Mouse (Mus musculus): Measurements from ENCODE around the gene Dgki. TPM values are rescaled to one million over a fixed set of nuclear protein-coding genes. Genes with fewer than 3 reads are reported as not detected.

Gene Dgki
- total and polyA plus RNA-seq, 3 experiments: 0.05 TPM; not detected in 2

- Histone ChIP-seq H3K36me3 (replicated peaks) (no peaks in the 10 kb centered on the region), H3K27me3 (ENCODE audit: insufficient read depth, low read length) (no peaks in the 10 kb centered on the region), H3K9me3 (replicated peaks) (no peaks in the 10 kb centered on the region), H3K4me3 (ENCODE audit: low read depth, low read length) (no peak overlapping the region), H3K4me1 (ENCODE audit: insufficient read depth, low read depth, low read length) (no peaks in the 10 kb centered on the region)
- TF ChIP-seq CTCF (IDR thresholded peaks at IDR 0.05; ENCODE audit: low read depth, low read length) (no peak), GATA1 (IDR thresholded peaks at IDR 0.05; ENCODE audit: borderline replicate concordance, low read length) (no peak), TAL1 (conservative IDR thresholded peaks at IDR 0.05; ENCODE audit: low read depth, low read length) (no peak), POLR2AphosphoS5 (IDR thresholded peaks at IDR 0.05; ENCODE audit: insufficient replicate concordance, low read depth, low read length) (no peak), GATA2 (IDR thresholded peaks at IDR 0.05; ENCODE audit: borderline replicate concordance, low read depth, low read length) (no peak)
- no peak for ATAC-seq (ENCODE audit: extremely low read depth, insufficient number of reproducible peaks, low FRiP score, poor library complexity, severe bottlenecking)
- no peak for DNase-seq (ENCODE audit: low spot score)
Observed at GRCm38 (mm10) chr6:36819784-36820050, 480.3 kb downstream of the Dgki start.

DNA sequence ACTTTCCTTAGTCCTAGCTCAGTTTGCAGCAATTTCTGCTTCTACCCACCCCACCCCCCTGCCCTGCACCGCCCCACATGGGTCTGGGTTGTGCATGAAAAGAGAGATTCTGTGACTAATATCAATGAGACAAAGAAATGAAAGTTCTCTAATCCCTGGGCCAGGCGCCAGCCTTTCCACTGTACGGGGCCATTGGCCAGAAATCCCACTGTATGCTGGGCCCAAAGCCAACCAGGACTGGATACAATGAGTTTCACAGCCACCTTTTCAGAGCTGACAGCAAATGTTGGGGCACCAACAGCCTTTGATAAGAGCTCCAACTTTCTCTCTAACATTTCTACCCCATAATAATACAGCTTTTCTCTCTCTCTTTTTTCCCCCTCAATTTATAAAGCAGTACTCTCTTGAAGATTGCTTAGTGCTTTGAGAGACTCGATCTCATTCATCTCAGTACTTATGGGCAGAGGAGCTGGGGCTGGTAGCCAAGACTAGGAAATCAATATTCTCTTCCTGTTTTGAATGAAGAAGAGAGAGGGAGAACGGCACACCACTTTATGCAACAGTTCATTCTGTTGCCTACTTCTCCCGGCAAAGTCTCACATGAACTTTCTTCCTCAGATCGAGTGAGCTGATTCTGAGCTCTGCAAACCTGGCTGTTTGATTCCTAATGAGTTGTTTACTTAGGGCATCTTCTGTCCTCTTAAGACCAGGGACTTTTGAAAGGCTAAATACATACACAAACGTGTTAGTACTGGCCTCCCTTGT, 480.8 kb downstream of the Dgki start:
- Histone ChIP-seq H3K9me3 (replicated peaks) (no peaks in the 10 kb centered on the region), H3K4me1 (ENCODE audit: insufficient read depth, low read depth, low read length) (no peaks in the 10 kb centered on the region), H3K36me3 (replicated peaks) (no peaks in the 10 kb centered on the region), H3K4me3 (ENCODE audit: low read depth, low read length) (no peak overlapping the region), H3K27me3 (ENCODE audit: insufficient read depth, low read length) (no peaks in the 10 kb centered on the region)
- ATAC-seq (ENCODE audit: extremely low read depth, insufficient number of reproducible peaks, low FRiP score, poor library complexity, severe bottlenecking) (no peak), DNase-seq (ENCODE audit: low spot score) (no peak)
- TF ChIP-seq GATA2 (IDR thresholded peaks at IDR 0.05; ENCODE audit: borderline replicate concordance, low read depth, low read length): no peak
- no peak for TF ChIP-seq TAL1 (conservative IDR thresholded peaks at IDR 0.05; ENCODE audit: low read depth, low read length)
- TF ChIP-seq POLR2AphosphoS5 (IDR thresholded peaks at IDR 0.05; ENCODE audit: insufficient replicate concordance, low read depth, low read length): no peak
- no peak for TF ChIP-seq GATA1 (IDR thresholded peaks at IDR 0.05; ENCODE audit: borderline replicate concordance, low read length)
- TF ChIP-seq CTCF (IDR thresholded peaks at IDR 0.05; ENCODE audit: low read depth, low read length): no peak

DNA sequence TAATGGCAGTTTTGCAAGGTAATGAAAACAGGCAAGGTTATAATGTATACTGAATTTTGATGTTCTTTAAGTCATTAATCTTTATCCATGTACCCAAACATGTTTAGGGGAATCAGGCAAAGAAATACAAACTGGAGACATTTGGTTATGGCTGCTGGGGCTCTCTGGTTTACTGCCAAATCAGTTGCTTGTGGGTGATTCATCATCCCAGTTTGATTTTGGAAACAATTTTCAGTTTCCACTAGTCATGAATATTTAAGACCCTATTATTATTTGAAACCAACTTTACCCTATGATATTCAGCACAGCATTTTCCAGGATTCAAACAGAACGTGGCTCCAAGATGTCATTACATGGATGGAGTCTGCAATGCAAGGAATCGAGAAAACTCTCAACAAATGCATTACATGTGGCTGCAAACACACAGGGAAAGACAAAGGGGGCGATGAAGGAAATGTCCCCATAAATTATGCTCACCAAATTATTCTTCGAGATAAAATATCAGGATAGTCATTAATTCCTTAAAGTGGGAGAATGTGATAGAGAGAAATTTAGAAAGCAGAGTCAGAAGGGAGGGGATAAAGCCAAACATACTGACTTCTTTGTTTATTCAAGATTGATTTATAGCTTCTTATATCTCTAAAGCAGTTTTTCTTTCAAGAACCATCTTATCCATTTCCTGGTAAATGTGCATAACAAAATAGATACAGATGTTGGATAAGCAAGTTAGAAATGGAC, 481.5 kb downstream of the Dgki start:
- ATAC-seq (ENCODE audit: extremely low read depth, insufficient number of reproducible peaks, low FRiP score, poor library complexity, severe bottlenecking) (no peak), DNase-seq (ENCODE audit: low spot score) (no peak)
- TF ChIP-seq TAL1 (conservative IDR thresholded peaks at IDR 0.05; ENCODE audit: low read depth, low read length): no peak
- TF ChIP-seq POLR2AphosphoS5 (IDR thresholded peaks at IDR 0.05; ENCODE audit: insufficient replicate concordance, low read depth, low read length): no peak
- TF ChIP-seq GATA2 (IDR thresholded peaks at IDR 0.05; ENCODE audit: borderline replicate concordance, low read depth, low read length): no peak
- no peak for TF ChIP-seq CTCF (IDR thresholded peaks at IDR 0.05; ENCODE audit: low read depth, low read length)
- no peak for TF ChIP-seq GATA1 (IDR thresholded peaks at IDR 0.05; ENCODE audit: borderline replicate concordance, low read length)
- Histone ChIP-seq H3K9me3 (replicated peaks) (no peaks in the 10 kb centered on the region), H3K4me1 (ENCODE audit: insufficient read depth, low read depth, low read length) (no peaks in the 10 kb centered on the region), H3K27me3 (ENCODE audit: insufficient read depth, low read length) (no peaks in the 10 kb centered on the region), H3K4me3 (ENCODE audit: low read depth, low read length) (no peak overlapping the region), H3K36me3 (replicated peaks) (no peaks in the 10 kb centered on the region)

GRCm38 (mm10) chr6:36816666-36817065, 483.3 kb downstream of the Dgki start:
- DNase-seq (ENCODE audit: low spot score) (no peak), ATAC-seq (ENCODE audit: extremely low read depth, insufficient number of reproducible peaks, low FRiP score, poor library complexity, severe bottlenecking) (no peak)
- Histone ChIP-seq H3K4me1 (ENCODE audit: insufficient read depth, low read depth, low read length) (no peaks in the 10 kb centered on the region), H3K27me3 (ENCODE audit: insufficient read depth, low read length) (no peaks in the 10 kb centered on the region), H3K36me3 (replicated peaks) (no peaks in the 10 kb centered on the region), H3K4me3 (ENCODE audit: low read depth, low read length) (no peak overlapping the region), H3K9me3 (replicated peaks) (no peaks in the 10 kb centered on the region)
- TF ChIP-seq TAL1 (conservative IDR thresholded peaks at IDR 0.05; ENCODE audit: low read depth, low read length) (no peak), GATA2 (IDR thresholded peaks at IDR 0.05; ENCODE audit: borderline replicate concordance, low read depth, low read length) (no peak), CTCF (IDR thresholded peaks at IDR 0.05; ENCODE audit: low read depth, low read length) (no peak), GATA1 (IDR thresholded peaks at IDR 0.05; ENCODE audit: borderline replicate concordance, low read length) (no peak), POLR2AphosphoS5 (IDR thresholded peaks at IDR 0.05; ENCODE audit: insufficient replicate concordance, low read depth, low read length) (no peak)

GRCm38 (mm10) chr6:36815992-36816391, 484.0 kb downstream of the Dgki start:
- Histone ChIP-seq H3K27me3 (ENCODE audit: insufficient read depth, low read length) (no peaks in the 10 kb centered on the region), H3K4me3 (ENCODE audit: low read depth, low read length) (no peak overlapping the region), H3K9me3 (replicated peaks) (no peaks in the 10 kb centered on the region), H3K36me3 (replicated peaks) (no peaks in the 10 kb centered on the region), H3K4me1 (ENCODE audit: insufficient read depth, low read depth, low read length) (no peaks in the 10 kb centered on the region)
- no peak for TF ChIP-seq CTCF (IDR thresholded peaks at IDR 0.05; ENCODE audit: low read depth, low read length)
- TF ChIP-seq TAL1 (conservative IDR thresholded peaks at IDR 0.05; ENCODE audit: low read depth, low read length): no peak
- no peak for TF ChIP-seq GATA2 (IDR thresholded peaks at IDR 0.05; ENCODE audit: borderline replicate concordance, low read depth, low read length)
- TF ChIP-seq GATA1 (IDR thresholded peaks at IDR 0.05; ENCODE audit: borderline replicate concordance, low read length): no peak
- no peak for TF ChIP-seq POLR2AphosphoS5 (IDR thresholded peaks at IDR 0.05; ENCODE audit: insufficient replicate concordance, low read depth, low read length)
- DNase-seq (ENCODE audit: low spot score) (no peak), ATAC-seq (ENCODE audit: extremely low read depth, insufficient number of reproducible peaks, low FRiP score, poor library complexity, severe bottlenecking) (no peak)
